Comparison of ENCODE assay signal across 8 mouse cellular contexts in genomic region chr6:6216507-6217285, GRCm38 (mm10). TPM values are rescaled to one million over a fixed set of nuclear protein-coding genes. Genes with fewer than 3 reads are reported as not detected.
DNase-seq lines count a peak whose midpoint lies in the region; ATAC-seq and TF ChIP-seq lines count a peak whose summit lies in the region.

Gene Slc25a13 (minus strand): TSS chr6:6217173.

- no peaks in the 10 kb centered on the region for H3K9me3 ChIP-seq in heart, embryonic 10.5 days
- no peaks in the 10 kb centered on the region for H3K9me3 ChIP-seq in kidney, embryonic 14.5 days (ENCODE audit: control insufficient read depth, low read length)
- H3K9me3 ChIP-seq in lung, embryonic 16.5 days (ENCODE audit: control insufficient read depth, low read length) = no peaks in the 10 kb centered on the region

- no peaks in the 10 kb centered on the region for H3K36me3 ChIP-seq in heart, embryonic 10.5 days
- no peaks in the 10 kb centered on the region for H3K36me3 ChIP-seq in kidney, embryonic 14.5 days (ENCODE audit: control insufficient read depth, insufficient read depth, low read length)
- no peaks in the 10 kb centered on the region for H3K36me3 ChIP-seq in lung, embryonic 16.5 days (ENCODE audit: control insufficient read depth, insufficient read depth, low read length)

- peaks cover 32% of the 10 kb centered on the region for H3K4me1 ChIP-seq in heart, embryonic 10.5 days
- H3K4me1 ChIP-seq in kidney, embryonic 14.5 days (ENCODE audit: control insufficient read depth, insufficient read depth, low read length) = 0 out of 2 replicates have a peak, but pooled peaks cover 4% of the 10 kb centered on the region
- peaks cover 5% of the 10 kb centered on the region for H3K4me1 ChIP-seq in lung, embryonic 16.5 days (replicated peaks; ENCODE audit: control insufficient read depth, insufficient read depth, low read length)
- H3K4me1 ChIP-seq in olfactory bulb, adult 2 months (ENCODE audit: control insufficient read depth, insufficient read depth, low read length) = peaks cover 15% of the 10 kb centered on the region

- peak within 1 kb of the TSS; percentile 95 for H3K27ac ChIP-seq in heart, embryonic 10.5 days
- H3K27ac ChIP-seq in kidney, embryonic 14.5 days (ENCODE audit: low read depth, low read length) = peak within 1 kb of the TSS; percentile 82; the same call in 1 of the 2 replicates
- peak within 1 kb of the TSS; percentile 50 for H3K27ac ChIP-seq in lung, embryonic 16.5 days (ENCODE audit: low read length)
- H3K27ac ChIP-seq in olfactory bulb, adult 2 months (ENCODE audit: insufficient read depth, low read depth, low read length) = no peak within 1 kb of the TSS

- TF ChIP-seq CTCF in olfactory bulb, adult 2 months (IDR thresholded peaks at IDR 0.05; ENCODE audit: insufficient read depth, low read depth, low read length) = no peak

- TF ChIP-seq POLR2A in olfactory bulb, adult 2 months (IDR thresholded peaks at IDR 0.05; ENCODE audit: insufficient read depth, low read depth, low read length) = no peak

- DNase-seq in CD4-positive helper T cell, adult 2 months (ENCODE audit: low read depth, low spot score) = peak; percentile 69
- DNase-seq in adrenal gland, adult 2 months = peak; percentile 90
- peak; percentile 63 for DNase-seq in embryo, embryonic 11.5 days (ENCODE audit: low read depth, low spot score)
- peak; percentile 95 for DNase-seq in heart, embryonic 10.5 days (ENCODE audit: low spot score)
- DNase-seq in thymus, postnatal 14 days = peak; percentile 75

- H3K9ac ChIP-seq in kidney, embryonic 14.5 days (ENCODE audit: low read depth, low read length) = peak within 1 kb of the TSS; percentile 85
- H3K9ac ChIP-seq in lung, embryonic 16.5 days (ENCODE audit: low read length) = peak within 1 kb of the TSS; percentile 85

- peaks cover 4% of the 10 kb centered on the region; the same call in 1 of the 2 replicates for H3K27me3 ChIP-seq in heart, embryonic 10.5 days (ENCODE audit: insufficient read depth, poor library complexity, severe bottlenecking)
- H3K27me3 ChIP-seq in kidney, embryonic 14.5 days (ENCODE audit: control insufficient read depth, insufficient read depth, low read length) = no peaks in the 10 kb centered on the region
- no peaks in the 10 kb centered on the region for H3K27me3 ChIP-seq in lung, embryonic 16.5 days (ENCODE audit: control insufficient read depth, insufficient read depth, low read depth, low read length)

- peak within 1 kb of the TSS; percentile 85 for H3K4me3 ChIP-seq in heart, embryonic 10.5 days
- peak within 1 kb of the TSS; percentile 81 for H3K4me3 ChIP-seq in kidney, embryonic 14.5 days (ENCODE audit: low read length)
- H3K4me3 ChIP-seq in lung, embryonic 16.5 days (ENCODE audit: low read length) = peak within 1 kb of the TSS; percentile 77
- H3K4me3 ChIP-seq in olfactory bulb, adult 2 months (ENCODE audit: insufficient read depth, low read depth, low read length) = peak within 1 kb of the TSS; percentile 61

- H3K4me2 ChIP-seq in kidney, embryonic 14.5 days (replicated peaks; ENCODE audit: low read depth, low read length) = peak within 1 kb of the TSS; percentile 82
- H3K4me2 ChIP-seq in lung, embryonic 16.5 days (ENCODE audit: low read depth, low read length) = peak within 1 kb of the TSS; percentile 86

- WGBS in heart, embryonic 10.5 days = under 1% methylated on average over 51 of the region's 51 CpGs
- WGBS in kidney, embryonic 14.5 days = under 1% methylated on average over 51 of the region's 51 CpGs
- under 1% methylated on average over 48 of the region's 51 CpGs for whole genome bisulfite sequencing in lung, embryonic 16.5 days
- WGBS in olfactory bulb, adult 2 months = 3% methylated on average over 51 of the region's 51 CpGs

- ATAC-seq in kidney, embryonic 14.5 days (ENCODE audit: low FRiP score, low TSS enrichment) = peak; percentile 97
- peak; percentile 96 for ATAC-seq in lung, embryonic 16.5 days (ENCODE audit: low read depth)

RNA-seq across cellular contexts. Expression of gene Slc25a13, which starts in this region (rescaled TPM):
- 1 to 10 TPM; 9.1 to 9.7 TPM for total RNA-seq in adrenal gland, adult 2 months (2021)
- 2.3 and 2.9 TPM in 2 replicates for polyA plus RNA-seq in adrenal gland, adult 2 months (2012; rRNA removed)
- 61.4 and 78.4 TPM in 2 replicates for polyA plus RNA-seq in heart, embryonic 10.5 days (2016; fragmentation: Nextera tagmentation; extraction: Ambion mirVana)
- 32.6 and 43.6 TPM in 2 replicates for polyA plus RNA-seq in kidney, embryonic 14.5 days (2014; fragmentation: Nextera tagmentation; extraction: Ambion mirVana)
- 26.2 and 27.5 TPM in 2 replicates for polyA plus RNA-seq in lung, embryonic 16.5 days (2015; fragmentation: Nextera tagmentation; extraction: Ambion mirVana)
- polyA plus RNA-seq in olfactory bulb, adult 2 months (2012; ENCODE audit: insufficient read depth, insufficient read length, low replicate concordance, missing spikeins) = not detected in 2 replicates
